Mouse (Mus musculus) olfactory bulb, adult 2 months (tissue): ENCODE results near the gene Prss50. TPM values are rescaled to one million over a fixed set of nuclear protein-coding genes. Genes with fewer than 3 reads are reported as not detected.

Source experiments
- H3K27ac ChIP-seq: fragments of 200-500 bp; 2 replicates; pipeline ENCODE4 v1.5.1; 2012; ENCODE audit warnings: low read depth, low read length; ENCODE audit not compliant: insufficient read depth
- H3K4me1 ChIP-seq: fragments of 200-500 bp; 2 replicates; pipeline ENCODE4 v1.6.1; 2012; ENCODE audit warnings: low read length; ENCODE audit not compliant: control insufficient read depth, insufficient read depth
- H3K4me3 ChIP-seq: fragments of 200-500 bp; 2 replicates; pipeline ENCODE4 v1.5.1; 2012; ENCODE audit warnings: mild to moderate bottlenecking, low read depth, low read length, moderate library complexity; ENCODE audit not compliant: insufficient read depth
- CTCF ChIP-seq: fragments of 200-500 bp; IDR thresholded peaks from 2 replicates; pipeline ENCODE4 v1.5.1; 2012; ENCODE audit warnings: low read depth, mild to moderate bottlenecking, low read length, moderate library complexity; ENCODE audit not compliant: insufficient read depth
- POLR2A ChIP-seq: fragments of 200-500 bp; IDR thresholded peaks from 2 replicates; pipeline ENCODE4 v1.6.1; 2012; ENCODE audit warnings: mild to moderate bottlenecking, low read depth, low read length, moderate library complexity; ENCODE audit not compliant: insufficient read depth
- WGBS: fragments of 180-500 bp; shearing (Covaris S2); methylation state at CpG from one replicate; pipeline ENCODE4 v1.1.7; 2018; 5-methylcytosine and 5-hydroxymethylcytosine counted together
- polyA plus RNA-seq: library from polyadenylated mRNA; stranded (reverse); fragments of >200 nt; gene quantifications from 2 replicates; pipeline ENCODE4 v1.2.4, GENCODE M21; 2012; ENCODE audit warnings: low replicate concordance; ENCODE audit not compliant: missing spikeins, insufficient read depth, insufficient read length

Prss50 gene
- polyA plus RNA-seq, 1 experiment, result not detected

DNA sequence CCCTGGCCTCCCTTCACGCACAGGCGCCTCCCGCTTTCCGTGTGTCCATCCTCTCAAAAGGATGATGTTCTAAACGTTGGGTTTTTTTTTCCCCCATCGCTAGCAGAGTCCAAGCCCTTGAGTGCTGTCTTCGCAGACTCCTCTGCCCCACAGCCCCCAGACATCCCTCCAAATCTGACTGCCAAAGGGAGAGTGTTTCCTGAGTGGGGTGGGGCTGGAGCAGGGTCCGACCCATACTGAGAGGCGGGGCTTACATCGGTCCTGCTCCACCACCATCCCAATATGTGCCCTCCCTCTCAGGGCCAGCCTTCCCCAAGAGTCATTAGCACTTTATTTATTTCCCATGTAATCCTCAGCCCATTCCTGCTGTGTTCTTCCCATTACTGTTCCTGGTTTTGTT is 22.8 kb upstream of the Prss50 start:
- no peak for TF ChIP-seq POLR2A
- TF ChIP-seq CTCF, result no peak
- H3K4me3 ChIP-seq, result no peak overlapping the region
- no peaks in the 10 kb centered on the region for H3K4me1 ChIP-seq
- WGBS, result 46% methylated on average over 10 of the region's 10 CpGs
- no peak overlapping the region for H3K27ac ChIP-seq

GRCm38 (mm10) chr9:110836112-110836511 is 21.7 kb upstream of the Prss50 start:
- Histone ChIP-seq H3K4me3 (no peak overlapping the region), H3K27ac (no peak overlapping the region; the same call in 1 of the 2 replicates), H3K4me1 (no peaks in the 10 kb centered on the region)
- no peak for TF ChIP-seq CTCF
- TF ChIP-seq POLR2A, result no peak
- WGBS, result 51% methylated on average over 2 of the region's 2 CpGs

- Histone ChIP-seq H3K4me1 (no peaks in the 10 kb centered on the region), H3K4me3 (no peak overlapping the region), H3K27ac (no peak overlapping the region)
- WGBS, result 88% methylated on average over 6 of the region's 6 CpGs
- no peak for TF ChIP-seq CTCF
- TF ChIP-seq POLR2A, result no peak
Observed at GRCm38 (mm10) chr9:110840905-110841304, 16.9 kb upstream of the Prss50 start.

- no peak overlapping the region for H3K4me3 ChIP-seq
- TF ChIP-seq POLR2A, result no peak
- no peak for TF ChIP-seq CTCF
- 60% methylated on average over 2 of the region's 2 CpGs for WGBS
- H3K27ac ChIP-seq, result no peak overlapping the region
- H3K4me1 ChIP-seq, result no peaks in the 10 kb centered on the region
Observed at GRCm38 (mm10) chr9:110841438-110841837, 16.3 kb upstream of the Prss50 start.

- WGBS, result 90% methylated on average over 10 of the region's 10 CpGs
Observed at GRCm38 (mm10) chr9:110844206-110844605, 13.6 kb upstream of the Prss50 start, which contains the start of gene Prss46. Gene Prss46 (plus strand): TSS chr9:110844506.

GRCm38 (mm10) chr9:110849162-110849561 is 8.6 kb upstream of the Prss50 start:
- no peak overlapping the region for H3K4me3 ChIP-seq
- TF ChIP-seq POLR2A (no peak), CTCF (no peak)
- WGBS, result 82% methylated on average over 7 of the region's 7 CpGs
- no peaks in the 10 kb centered on the region for H3K4me1 ChIP-seq
- H3K27ac ChIP-seq, result no peak overlapping the region

More at GRCm38 (mm10) chr9:110844206-110844605, 13.6 kb upstream of the Prss50 start, which contains the start of gene Prss46:
- H3K4me1 ChIP-seq, result no peaks in the 10 kb centered on the region
- H3K4me3 ChIP-seq, result no peak within 1 kb of the TSS
- no peak within 1 kb of the TSS for H3K27ac ChIP-seq
- TF ChIP-seq POLR2A (no peak), CTCF (no peak)

DNA sequence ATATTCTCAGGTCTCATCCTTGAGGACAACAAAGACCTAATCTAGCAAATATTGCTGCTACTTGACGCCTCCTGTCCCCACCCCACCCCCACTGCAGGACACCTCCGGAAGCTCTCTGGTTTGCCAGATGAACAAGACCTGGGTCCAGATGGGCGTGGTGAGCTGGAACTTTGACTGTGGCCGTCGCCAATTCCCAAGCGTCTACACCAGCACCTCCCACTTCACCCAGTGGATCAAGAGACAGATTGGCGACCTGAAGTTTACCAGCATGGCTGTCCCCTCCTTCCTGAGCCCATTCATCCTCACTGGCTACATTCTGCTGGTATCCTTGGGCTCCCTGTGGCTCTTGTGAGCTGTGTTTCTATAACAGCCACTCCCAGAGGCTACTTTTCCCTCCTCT is 1.9 kb upstream of the Prss50 start:
- TF ChIP-seq POLR2A (no peak), CTCF (no peak)
- no peak overlapping the region for H3K27ac ChIP-seq
- 76% methylated on average over 7 of the region's 7 CpGs for WGBS
- no peak overlapping the region for H3K4me3 ChIP-seq
- peaks cover 7% of the 10 kb centered on the region for H3K4me1 ChIP-seq

GRCm38 (mm10) chr9:110856920-110857319 is 847 bp upstream of the Prss50 start:
- Histone ChIP-seq H3K4me3 (no peak overlapping the region), H3K27ac (no peak overlapping the region), H3K4me1 (peaks cover 7% of the 10 kb centered on the region)
- TF ChIP-seq CTCF (no peak), POLR2A (no peak)
- WGBS, result 68% methylated on average over 4 of the region's 4 CpGs

DNA sequence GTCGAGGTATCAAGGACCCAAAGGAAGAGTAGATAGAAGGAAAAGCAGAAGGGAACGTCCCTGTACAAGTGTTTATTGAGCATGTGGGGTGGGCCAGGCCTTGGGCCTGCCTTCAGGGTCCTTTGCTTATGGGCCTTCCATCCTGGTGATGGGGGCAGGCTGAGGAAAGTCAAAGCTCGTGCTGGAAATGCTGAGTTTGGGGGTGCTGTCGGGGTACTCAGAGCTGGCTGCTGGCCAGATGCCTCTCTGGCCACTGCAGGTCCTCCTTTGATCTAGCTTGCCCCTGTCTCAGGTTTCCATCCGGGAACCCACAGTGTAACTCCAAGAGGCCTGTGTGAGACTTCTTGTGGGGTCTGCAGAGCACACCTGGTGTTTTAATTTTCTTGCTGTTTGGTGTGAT is 756 bp downstream of the Prss50 start:
- Histone ChIP-seq H3K4me3 (no peak overlapping the region), H3K27ac (no peak overlapping the region), H3K4me1 (peaks cover 7% of the 10 kb centered on the region)
- WGBS, result 75% methylated on average over 5 of the region's 5 CpGs
- TF ChIP-seq CTCF (no peak), POLR2A (no peak)

- Histone ChIP-seq H3K4me1 (peaks cover 7% of the 10 kb centered on the region), H3K4me3 (no peak overlapping the region), H3K27ac (no peak overlapping the region)
- TF ChIP-seq POLR2A (no peak), CTCF (no peak)
- WGBS, result 86% methylated on average over 5 of the region's 5 CpGs
Observed at GRCm38 (mm10) chr9:110858967-110859596, 1.3 kb downstream of the Prss50 start.
